Mouse (Mus musculus): ENCODE data around the gene Myt1.

The Myt1 gene

DNA sequence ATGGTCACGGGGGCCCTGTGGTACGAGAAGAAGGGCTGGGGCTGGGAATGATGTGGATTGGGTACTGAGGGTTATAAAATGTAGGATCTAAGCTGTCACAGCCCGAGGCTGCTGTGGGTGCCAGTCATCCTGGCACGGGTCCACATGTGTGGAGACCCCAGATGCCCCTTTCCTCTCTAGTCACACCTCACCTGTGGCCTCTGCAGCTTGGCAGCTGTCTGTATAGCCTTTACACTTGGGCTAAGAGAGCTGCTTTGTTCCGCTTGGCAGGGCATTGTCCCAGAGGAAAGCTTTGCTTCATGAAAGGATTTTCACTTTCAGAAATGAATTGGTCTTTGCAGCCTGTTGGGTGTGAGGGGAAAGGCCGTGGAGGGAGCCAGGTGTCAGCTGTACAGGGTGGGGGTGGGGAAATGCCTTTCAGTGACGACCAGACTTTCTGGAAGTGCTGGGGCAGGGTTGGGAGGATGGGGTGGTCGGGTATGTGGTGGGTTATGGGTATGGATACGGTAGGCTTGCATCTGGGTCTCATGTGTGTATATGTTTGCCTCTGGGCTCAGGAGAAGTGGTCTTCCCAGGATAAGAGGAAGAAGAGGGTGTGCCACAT, 35.4 kb upstream of the Myt1 start:
- Histone ChIP-seq H3K4me3 (replicated peaks; ENCODE audit: low read length) (no peak overlapping the region), H3K27me3 (ENCODE audit: insufficient read depth, low read length) (no peaks in the 10 kb centered on the region), H3K36me3 (ENCODE audit: insufficient read depth, low read length) (no peaks in the 10 kb centered on the region), H3K4me1 (replicated peaks; ENCODE audit: low read depth, low read length) (no peaks in the 10 kb centered on the region), H3K9me3 (ENCODE audit: low read length) (no peaks in the 10 kb centered on the region)
- no peak for TF ChIP-seq NANOG (IDR thresholded peaks at IDR 0.05; ENCODE audit: borderline replicate concordance, low read length)
- no peak for TF ChIP-seq CTCF (conservative IDR thresholded peaks at IDR 0.05; ENCODE audit: low read length)
- no peak for TF ChIP-seq POU5F1 (IDR thresholded peaks at IDR 0.05; ENCODE audit: borderline replicate concordance, low read length)

DNA sequence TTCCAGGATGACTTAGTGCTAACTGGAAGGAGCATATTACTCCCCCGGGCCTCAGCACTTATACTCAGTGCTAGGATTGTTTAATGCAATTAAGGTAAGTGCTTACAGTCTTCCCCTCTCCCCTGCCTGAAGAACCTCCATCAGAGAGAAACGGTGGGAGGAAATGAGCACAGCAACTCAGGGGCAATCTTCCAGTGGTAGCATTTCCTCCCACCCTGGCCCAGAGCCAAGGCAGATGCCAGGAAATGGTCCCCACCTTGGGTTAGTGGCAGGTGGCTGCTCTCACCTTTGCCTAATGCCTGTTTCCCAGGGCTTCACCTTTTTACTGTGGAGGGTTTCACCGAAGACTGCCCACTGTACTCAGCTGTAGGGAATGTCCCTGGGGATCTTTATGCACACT, 33.1 kb upstream of the Myt1 start:
- Histone ChIP-seq H3K4me3 (replicated peaks; ENCODE audit: low read length) (no peak overlapping the region), H3K36me3 (ENCODE audit: insufficient read depth, low read length) (no peaks in the 10 kb centered on the region), H3K9me3 (ENCODE audit: low read length) (no peaks in the 10 kb centered on the region), H3K4me1 (replicated peaks; ENCODE audit: low read depth, low read length) (no peaks in the 10 kb centered on the region), H3K27me3 (ENCODE audit: insufficient read depth, low read length) (no peaks in the 10 kb centered on the region)
- TF ChIP-seq POU5F1 (IDR thresholded peaks at IDR 0.05; ENCODE audit: borderline replicate concordance, low read length) (no peak), NANOG (IDR thresholded peaks at IDR 0.05; ENCODE audit: borderline replicate concordance, low read length) (no peak), CTCF (conservative IDR thresholded peaks at IDR 0.05; ENCODE audit: low read length) (no peak)

DNA sequence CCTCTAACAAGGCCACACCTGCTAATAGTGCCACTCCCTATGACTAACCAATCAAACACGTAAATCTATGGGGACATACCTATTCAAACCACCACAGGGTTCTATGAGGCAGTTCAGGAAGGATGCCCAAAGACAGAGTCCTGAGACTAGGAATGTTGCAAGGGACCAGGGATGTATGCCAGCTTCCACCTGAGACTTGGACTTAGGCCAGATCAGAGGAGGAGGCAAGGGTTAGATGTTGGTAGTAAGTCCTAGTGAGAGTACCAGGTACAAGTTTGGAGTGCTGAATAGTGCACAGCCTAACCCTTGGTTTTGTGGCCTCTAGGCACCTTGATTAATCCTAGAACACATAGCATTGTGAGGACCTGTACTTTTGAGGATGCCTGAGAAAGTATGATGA, 10.5 kb upstream of the Myt1 start:
- Histone ChIP-seq H3K4me3 (replicated peaks; ENCODE audit: low read length) (no peak overlapping the region), H3K9me3 (ENCODE audit: low read length) (no peaks in the 10 kb centered on the region), H3K4me1 (replicated peaks; ENCODE audit: low read depth, low read length) (no peaks in the 10 kb centered on the region), H3K36me3 (ENCODE audit: insufficient read depth, low read length) (no peaks in the 10 kb centered on the region), H3K27me3 (ENCODE audit: insufficient read depth, low read length) (peaks cover 3% of the 10 kb centered on the region; the same call in 1 of the 2 replicates)
- TF ChIP-seq POU5F1 (IDR thresholded peaks at IDR 0.05; ENCODE audit: borderline replicate concordance, low read length) (no peak), CTCF (conservative IDR thresholded peaks at IDR 0.05; ENCODE audit: low read length) (no peak), NANOG (IDR thresholded peaks at IDR 0.05; ENCODE audit: borderline replicate concordance, low read length) (no peak)

DNA sequence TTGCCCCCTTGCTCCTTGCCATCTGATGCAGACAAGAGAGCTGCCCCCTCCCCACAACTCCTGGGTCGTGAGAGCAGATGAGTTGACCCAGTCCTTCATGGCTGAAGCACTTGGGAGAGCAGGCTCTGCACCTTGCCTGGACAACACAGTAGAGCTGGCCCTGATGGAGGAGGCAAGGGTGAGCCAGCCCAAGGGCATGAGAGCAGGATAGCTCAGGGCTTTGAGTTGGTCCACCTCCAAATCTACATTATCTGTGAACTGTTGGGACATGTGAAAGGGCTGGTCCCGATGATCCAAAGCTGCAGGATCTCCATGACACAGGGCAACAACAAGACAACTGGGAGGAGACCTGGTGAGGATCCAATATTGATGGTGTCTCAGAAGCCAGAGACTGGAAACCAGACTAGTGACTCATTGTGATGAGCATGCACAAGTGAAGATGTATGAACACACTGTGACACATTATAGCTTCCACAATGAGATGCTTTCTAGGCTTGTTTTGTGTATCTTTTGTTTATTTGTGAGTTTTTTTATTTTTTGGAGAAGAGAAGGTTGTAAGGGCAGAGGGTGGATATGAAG, 4.9 kb upstream of the Myt1 start:
- Histone ChIP-seq H3K9me3 (ENCODE audit: low read length) (no peaks in the 10 kb centered on the region), H3K27me3 (ENCODE audit: insufficient read depth, low read length) (peaks cover 5% of the 10 kb centered on the region; the same call in 1 of the 2 replicates), H3K4me1 (replicated peaks; ENCODE audit: low read depth, low read length) (peaks cover 10% of the 10 kb centered on the region), H3K36me3 (ENCODE audit: insufficient read depth, low read length) (no peaks in the 10 kb centered on the region), H3K4me3 (replicated peaks; ENCODE audit: low read length) (no peak overlapping the region)
- TF ChIP-seq POU5F1 (IDR thresholded peaks at IDR 0.05; ENCODE audit: borderline replicate concordance, low read length) = no peak
- no peak for TF ChIP-seq NANOG (IDR thresholded peaks at IDR 0.05; ENCODE audit: borderline replicate concordance, low read length)
- TF ChIP-seq CTCF (conservative IDR thresholded peaks at IDR 0.05; ENCODE audit: low read length) = no peak

DNA sequence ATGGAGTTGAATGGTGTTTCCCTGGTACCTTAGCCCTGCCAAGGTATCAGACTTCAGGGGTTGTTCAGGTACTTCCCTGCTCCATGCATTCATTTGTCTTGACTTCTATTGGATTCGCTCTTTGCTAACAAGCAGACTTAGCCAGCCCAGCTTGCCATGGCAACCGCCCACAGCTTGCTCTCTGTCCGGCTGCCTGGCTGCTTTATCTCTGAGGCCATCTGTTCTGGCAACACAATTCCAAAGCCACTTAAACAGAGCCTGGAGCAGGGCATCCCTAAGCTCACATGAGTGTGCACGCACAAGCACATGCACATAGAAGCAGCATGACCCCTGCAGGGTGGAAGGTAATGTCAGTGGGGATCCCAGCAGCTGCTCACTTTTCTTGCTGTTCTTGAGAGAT, 4.1 kb upstream of the Myt1 start:
- Histone ChIP-seq H3K9me3 (ENCODE audit: low read length) (no peaks in the 10 kb centered on the region), H3K27me3 (ENCODE audit: insufficient read depth, low read length) (peaks cover 9% of the 10 kb centered on the region; the same call in 1 of the 2 replicates), H3K4me1 (replicated peaks; ENCODE audit: low read depth, low read length) (peaks cover 18% of the 10 kb centered on the region), H3K36me3 (ENCODE audit: insufficient read depth, low read length) (no peaks in the 10 kb centered on the region), H3K4me3 (replicated peaks; ENCODE audit: low read length) (no peak overlapping the region)
- TF ChIP-seq CTCF (conservative IDR thresholded peaks at IDR 0.05; ENCODE audit: low read length) = no peak
- TF ChIP-seq POU5F1 (IDR thresholded peaks at IDR 0.05; ENCODE audit: borderline replicate concordance, low read length) = no peak
- no peak for TF ChIP-seq NANOG (IDR thresholded peaks at IDR 0.05; ENCODE audit: borderline replicate concordance, low read length)

DNA sequence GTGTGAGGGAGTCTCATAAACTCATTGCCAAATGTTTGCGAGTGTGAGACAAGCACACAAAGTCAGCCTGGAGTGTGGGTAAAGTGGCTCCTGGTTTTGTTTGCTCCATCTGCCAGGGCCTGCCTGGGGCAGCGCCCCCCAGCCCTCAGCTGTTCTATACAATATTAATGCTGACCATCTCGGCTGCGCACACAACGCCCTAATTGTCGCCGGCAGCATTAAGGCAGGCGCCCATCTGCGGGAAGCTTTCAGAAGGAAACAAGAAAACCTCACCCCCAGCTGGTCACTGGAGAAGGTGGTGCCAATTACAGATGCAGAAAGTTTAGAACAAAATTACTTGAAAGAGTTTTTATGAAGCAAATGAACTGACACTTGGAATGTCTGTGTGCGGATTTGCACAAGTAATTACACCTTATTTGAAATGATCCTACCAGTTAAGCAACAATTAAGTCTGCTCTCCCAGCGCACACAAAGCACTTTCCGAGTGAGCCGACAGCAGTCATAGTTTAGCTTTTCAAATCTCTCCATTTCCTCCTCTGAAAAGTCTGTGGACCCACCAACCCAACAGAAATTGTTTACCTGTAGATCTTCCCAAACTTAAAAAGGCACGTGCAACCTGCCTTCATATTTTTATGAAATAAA, 875 bp downstream of the Myt1 start:
- Histone ChIP-seq H3K4me3 (replicated peaks; ENCODE audit: low read length) (no peak overlapping the region), H3K9me3 (ENCODE audit: low read length) (no peaks in the 10 kb centered on the region), H3K4me1 (replicated peaks; ENCODE audit: low read depth, low read length) (peaks cover 30% of the 10 kb centered on the region), H3K27me3 (ENCODE audit: insufficient read depth, low read length) (peaks cover 17% of the 10 kb centered on the region), H3K36me3 (ENCODE audit: insufficient read depth, low read length) (no peaks in the 10 kb centered on the region)
- TF ChIP-seq POU5F1 (IDR thresholded peaks at IDR 0.05; ENCODE audit: borderline replicate concordance, low read length) (no peak), CTCF (conservative IDR thresholded peaks at IDR 0.05; ENCODE audit: low read length) (no peak), NANOG (IDR thresholded peaks at IDR 0.05; ENCODE audit: borderline replicate concordance, low read length) (no peak)

DNA sequence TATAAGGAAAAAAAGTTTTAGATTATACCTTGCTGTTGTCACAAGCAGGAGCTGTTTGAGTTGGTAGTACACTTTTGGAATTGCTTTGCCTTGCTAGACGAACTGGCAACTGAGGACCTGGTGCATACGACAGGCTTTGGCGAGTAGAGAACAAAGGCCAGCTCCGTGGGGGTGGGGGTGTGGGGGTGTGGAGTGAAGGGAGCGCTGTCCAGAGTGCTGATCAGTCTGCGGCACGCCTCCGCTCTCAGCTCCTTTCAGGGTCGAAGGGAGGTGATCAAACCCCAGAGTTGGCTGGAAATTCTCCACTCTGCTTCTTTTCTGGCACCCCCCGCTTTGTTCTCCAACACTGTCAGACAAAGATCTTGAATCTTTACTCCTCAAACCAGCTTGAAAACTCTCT, 1.5 kb downstream of the Myt1 start:
- TF ChIP-seq POU5F1 (IDR thresholded peaks at IDR 0.05; ENCODE audit: borderline replicate concordance, low read length) (no peak), NANOG (IDR thresholded peaks at IDR 0.05; ENCODE audit: borderline replicate concordance, low read length) (no peak), CTCF (conservative IDR thresholded peaks at IDR 0.05; ENCODE audit: low read length) (no peak)
- no peak overlapping the region for H3K4me3 ChIP-seq (replicated peaks; ENCODE audit: low read length)
- H3K36me3 ChIP-seq (ENCODE audit: insufficient read depth, low read length) = no peaks in the 10 kb centered on the region
- no peaks in the 10 kb centered on the region for H3K9me3 ChIP-seq (ENCODE audit: low read length)
- H3K27me3 ChIP-seq (ENCODE audit: insufficient read depth, low read length) = peaks cover 14% of the 10 kb centered on the region; the same call in 1 of the 2 replicates
- peaks cover 30% of the 10 kb centered on the region for H3K4me1 ChIP-seq (replicated peaks; ENCODE audit: low read depth, low read length)

DNA sequence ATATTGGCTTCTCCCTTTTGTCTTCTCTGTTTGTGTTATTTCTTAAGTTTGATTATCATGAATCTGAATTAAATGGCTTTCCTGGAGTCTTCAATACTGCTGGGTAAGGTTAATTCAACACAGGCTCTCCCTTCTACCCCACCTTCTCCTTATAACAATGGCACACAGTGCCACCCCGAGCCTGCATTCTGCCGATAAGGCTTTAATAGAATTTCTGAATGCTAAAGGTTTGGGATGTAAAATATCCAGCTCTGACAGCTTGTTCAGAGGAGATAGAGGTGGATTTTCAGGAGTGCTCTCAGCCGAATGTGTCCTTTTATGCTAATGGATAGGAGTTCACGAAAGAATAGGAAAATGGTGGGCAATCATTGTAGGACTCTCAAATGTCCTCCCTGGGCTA, 2.1 kb downstream of the Myt1 start:
- Histone ChIP-seq H3K9me3 (ENCODE audit: low read length) (no peaks in the 10 kb centered on the region), H3K36me3 (ENCODE audit: insufficient read depth, low read length) (no peaks in the 10 kb centered on the region), H3K4me1 (replicated peaks; ENCODE audit: low read depth, low read length) (peaks cover 30% of the 10 kb centered on the region), H3K27me3 (ENCODE audit: insufficient read depth, low read length) (peaks cover 14% of the 10 kb centered on the region; the same call in 1 of the 2 replicates), H3K4me3 (replicated peaks; ENCODE audit: low read length) (no peak overlapping the region)
- no peak for TF ChIP-seq NANOG (IDR thresholded peaks at IDR 0.05; ENCODE audit: borderline replicate concordance, low read length)
